Mouse (Mus musculus) heart, postnatal 36 days (tissue): Measurements from ENCODE around the gene Trim69. TPM values are rescaled to one million over a fixed set of nuclear protein-coding genes. Genes with fewer than 3 reads are reported as not detected.

ENCODE experiments used
- DNase-seq, 2 experiments: peaks; one replicate each; pipeline ENCODE4 v3.0.0; 2021 to 2022
- intact Hi-C: fragments of 180-260 bp; cut with DNase I; formaldehyde crosslinking; loops from one replicate; pipeline ENCODE4 v1.15.1; 2025
- total RNA-seq, 2 experiments: library from RNA; stranded (reverse); gene quantifications; 2 replicates each; pipeline ENCODE4 v1.2.3; 2021

The Trim69 gene
- total RNA-seq, 2 experiments from 2014 or later = 0.14 TPM; not detected in 1

DNA sequence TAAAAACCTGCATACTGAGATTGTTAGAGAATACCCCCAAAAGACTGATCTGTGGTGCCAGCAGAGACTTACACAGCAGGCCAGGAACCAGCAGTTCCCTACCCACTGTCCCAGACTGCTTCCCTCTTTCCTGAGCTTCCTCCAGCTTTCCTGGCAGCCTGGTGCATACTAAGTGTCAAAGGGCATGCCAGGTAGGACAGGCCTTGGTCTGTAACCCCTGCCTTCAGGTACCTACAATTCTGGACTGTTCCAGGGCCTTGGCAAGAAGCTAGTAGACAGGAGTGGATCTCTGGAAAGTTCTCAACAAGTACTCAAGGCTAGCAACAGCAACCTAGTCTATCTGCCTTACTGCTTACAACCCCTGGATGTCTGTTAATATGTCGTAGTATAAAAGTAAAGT is 9.3 kb upstream of the Trim69 start:
- intact Hi-C loops = no loop called here
- no peak for DNase-seq

- intact Hi-C loops = no loop called here
- DNase-seq = no peak
These were observed 7.7 kb upstream of the Trim69 start for GRCm38 (mm10) chr2:122152850-122153249.

GRCm38 (mm10) chr2:122153681-122154365 is 6.7 kb upstream of the Trim69 start:
- intact Hi-C loops = no loop called here
- DNase-seq = no peak

- DNase-seq = no peak
- intact Hi-C loops = no loop called here
These were observed 6.0 kb upstream of the Trim69 start for GRCm38 (mm10) chr2:122154479-122154878.

GRCm38 (mm10) chr2:122155292-122155691 is 5.2 kb upstream of the Trim69 start:
- intact Hi-C loops = no loop called here

GRCm38 (mm10) chr2:122156051-122156700 is 4.3 kb upstream of the Trim69 start:
- DNase-seq = no peak
- intact Hi-C loops = no loop called here

More at GRCm38 (mm10) chr2:122155292-122155691, 5.2 kb upstream of the Trim69 start:
- DNase-seq = no peak

DNA sequence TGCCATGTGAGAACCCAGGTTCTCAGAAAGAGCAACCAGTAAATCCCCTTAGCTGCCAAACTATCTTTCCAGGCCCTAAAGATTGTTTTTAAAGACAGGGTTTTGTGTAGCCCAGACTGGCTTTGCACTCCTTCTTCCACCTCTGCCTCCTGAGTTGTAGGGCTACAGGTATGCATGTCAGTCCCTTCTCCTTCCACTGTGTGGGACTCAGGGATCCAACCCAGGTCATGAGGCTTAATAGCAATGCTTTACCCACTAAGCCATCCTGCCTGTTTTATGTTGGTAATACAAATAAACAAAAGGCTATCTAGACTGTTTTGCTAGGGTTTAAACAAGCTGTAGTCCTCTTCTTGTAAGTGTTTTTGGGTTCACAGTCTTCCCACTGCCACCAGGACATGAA is 2.9 kb upstream of the Trim69 start:
- intact Hi-C loops = no loop called here
- no peak for DNase-seq

DNA sequence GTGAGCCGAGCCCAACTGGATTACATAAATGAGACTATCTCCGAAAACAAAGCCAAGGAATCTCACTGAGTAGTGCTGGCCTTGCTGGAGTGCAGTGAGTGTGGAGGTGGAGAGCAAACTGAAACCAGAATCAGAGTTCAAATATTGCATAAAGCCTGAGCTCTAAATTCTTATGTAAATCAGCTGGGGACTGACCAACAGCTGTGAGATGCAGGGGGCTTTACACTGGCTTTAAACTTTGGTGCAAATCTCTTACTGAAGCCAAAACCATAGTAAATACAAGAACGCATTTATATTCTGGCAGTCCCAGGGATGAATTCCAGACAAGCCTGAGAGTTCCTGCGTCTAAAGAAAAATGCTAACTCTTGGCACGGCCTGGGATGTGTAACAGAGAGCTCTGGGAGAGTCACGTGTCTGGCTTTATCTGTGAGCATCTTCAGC is 2.1 kb upstream of the Trim69 start:
- no peak for DNase-seq
- intact Hi-C loops = no loop called here

- DNase-seq = no peak
- intact Hi-C loops = loop anchor here (1.0 to 2.0 kb wide), 3 partner anchors 13 to 89 kb away; partner anchors contain the start of genes B2m and Spg11
These were observed 833 bp upstream of the Trim69 start for GRCm38 (mm10) chr2:122159667-122160066.

GRCm38 (mm10) chr2:122161542-122161941 is 1.0 kb downstream of the Trim69 start:
- intact Hi-C loops = loop anchor here (2.0 kb wide), 2 partner anchors 15 to 43 kb away; partner anchors contain the start of genes B2m and Spg11
- no peak for DNase-seq

GRCm38 (mm10) chr2:122162529-122162928 is 2.0 kb downstream of the Trim69 start:
- intact Hi-C loops = no loop called here
- DNase-seq = no peak

DNA sequence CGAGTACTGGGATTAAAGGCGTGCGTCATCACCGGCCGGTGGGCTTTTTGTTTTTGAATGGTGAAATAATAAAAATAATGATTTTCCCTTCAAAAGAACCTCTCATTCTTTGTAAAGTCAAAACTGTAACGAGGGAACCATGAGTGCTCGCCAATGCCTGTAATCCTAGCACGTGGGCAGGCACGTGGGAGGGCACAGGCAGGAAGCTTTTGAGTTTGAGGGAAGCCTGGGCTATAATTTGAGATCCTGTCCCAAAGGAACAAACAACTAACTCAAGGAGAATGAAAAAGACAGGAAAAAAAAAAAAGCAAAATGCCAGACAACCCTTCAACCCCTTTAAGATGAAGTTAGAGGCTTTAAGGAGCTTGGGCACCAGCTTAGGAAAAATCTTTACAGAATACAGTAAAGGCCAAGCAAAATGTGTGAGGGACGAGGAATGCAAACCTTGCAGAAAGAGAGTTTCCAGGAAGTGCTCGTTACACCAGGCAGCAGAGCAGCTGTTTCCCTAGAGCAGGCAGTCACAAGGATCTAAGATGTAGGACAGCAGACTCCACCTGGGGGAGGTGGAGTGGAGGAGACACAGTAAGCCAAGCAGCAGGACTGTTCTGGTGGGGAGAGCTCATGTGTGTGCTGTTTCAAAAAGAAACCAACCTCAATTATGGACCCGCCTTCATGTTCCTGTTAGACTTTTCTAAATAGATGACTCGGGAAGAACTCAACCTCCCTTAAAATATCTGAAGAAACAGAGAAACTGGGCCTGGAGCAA is 3.1 kb downstream of the Trim69 start:
- intact Hi-C loops = no loop called here
- no peak for DNase-seq

DNA sequence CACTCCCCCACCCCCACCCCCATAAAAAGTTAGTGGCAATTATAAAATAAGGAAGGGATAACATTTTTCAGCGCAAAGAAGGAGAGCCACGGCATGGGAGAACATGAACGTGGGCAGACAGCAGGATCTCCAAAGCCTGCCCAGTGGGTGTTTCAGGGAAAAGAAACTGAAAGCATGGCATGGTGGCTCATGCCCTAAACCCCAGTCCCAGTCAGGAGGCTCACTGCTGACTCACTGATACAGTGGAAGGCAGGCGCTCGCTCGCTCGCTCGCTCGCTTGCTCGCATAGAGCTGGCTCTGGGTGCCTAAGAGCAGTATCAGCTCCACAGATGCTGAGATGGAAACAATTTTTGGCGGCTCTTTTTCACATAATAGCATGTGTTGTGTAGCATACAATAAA is 3.8 kb downstream of the Trim69 start:
- intact Hi-C loops = no loop called here
- no peak for DNase-seq

GRCm38 (mm10) chr2:122171292-122171691 is 10.8 kb downstream of the Trim69 start:
- DNase-seq = no peak
- intact Hi-C loops = no loop called here

- intact Hi-C loops = no loop called here
- DNase-seq = no peak
These were observed 11.7 kb downstream of the Trim69 start for GRCm38 (mm10) chr2:122172188-122172587.

GRCm38 (mm10) chr2:122180051-122180822 is 19.7 kb downstream of the Trim69 start:
- DNase-seq = no peak
- intact Hi-C loops = no loop called here

- intact Hi-C loops = no loop called here
These were observed 24.6 kb downstream of the Trim69 start for GRCm38 (mm10) chr2:122185086-122185485.

DNA sequence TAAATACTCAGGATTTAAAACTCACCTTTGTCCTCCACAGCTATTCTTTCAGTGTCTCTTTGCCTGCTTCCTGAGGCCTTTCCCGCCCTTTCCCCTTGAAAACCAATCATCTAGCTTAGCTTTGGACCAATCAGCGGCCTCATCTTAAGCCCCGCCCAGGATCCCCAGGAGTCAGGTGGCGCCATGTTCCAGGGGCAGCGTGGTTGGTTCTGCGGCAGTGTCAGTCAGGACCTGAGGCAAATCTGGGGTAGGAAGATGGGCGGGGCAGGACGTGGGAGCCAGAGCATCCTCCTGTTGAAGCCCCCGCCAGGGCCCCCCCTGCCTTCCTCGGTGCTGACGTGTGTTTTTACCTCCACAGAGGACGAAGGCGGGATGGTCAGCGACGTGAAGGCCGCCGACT is 25.6 kb downstream of the Trim69 start, which contains the start of the genes Patl2 and Terb2:
Patl2 (minus strand) TSS at position 84 of the 400 bp plus-strand sequence.
Terb2 (plus strand) TSS at position 167 of the 400 bp plus-strand sequence.
- intact Hi-C loops = no loop called here
- DNase-seq = no peak

More at GRCm38 (mm10) chr2:122185086-122185485, 24.6 kb downstream of the Trim69 start:
- DNase-seq = no peak

- intact Hi-C loops = no loop called here
- no peak for DNase-seq
These were observed 26.3 kb downstream of the Trim69 start for GRCm38 (mm10) chr2:122186751-122187150.

GRCm38 (mm10) chr2:122191849-122192248 is 31.3 kb downstream of the Trim69 start:
- DNase-seq = no peak
- intact Hi-C loops = loop anchor here (10.0 kb wide), 2 partner anchors 273 to 433 kb away; no protein-coding TSS in a partner anchor
